Mouse (Mus musculus): ENCODE results near the gene Csnk1g2. TPM values are rescaled to one million over a fixed set of nuclear protein-coding genes. Genes with fewer than 3 reads are reported as not detected.

The Csnk1g2 gene
- polyA plus RNA-seq, 1 experiment from 2014 or later = 124 TPM

DNA sequence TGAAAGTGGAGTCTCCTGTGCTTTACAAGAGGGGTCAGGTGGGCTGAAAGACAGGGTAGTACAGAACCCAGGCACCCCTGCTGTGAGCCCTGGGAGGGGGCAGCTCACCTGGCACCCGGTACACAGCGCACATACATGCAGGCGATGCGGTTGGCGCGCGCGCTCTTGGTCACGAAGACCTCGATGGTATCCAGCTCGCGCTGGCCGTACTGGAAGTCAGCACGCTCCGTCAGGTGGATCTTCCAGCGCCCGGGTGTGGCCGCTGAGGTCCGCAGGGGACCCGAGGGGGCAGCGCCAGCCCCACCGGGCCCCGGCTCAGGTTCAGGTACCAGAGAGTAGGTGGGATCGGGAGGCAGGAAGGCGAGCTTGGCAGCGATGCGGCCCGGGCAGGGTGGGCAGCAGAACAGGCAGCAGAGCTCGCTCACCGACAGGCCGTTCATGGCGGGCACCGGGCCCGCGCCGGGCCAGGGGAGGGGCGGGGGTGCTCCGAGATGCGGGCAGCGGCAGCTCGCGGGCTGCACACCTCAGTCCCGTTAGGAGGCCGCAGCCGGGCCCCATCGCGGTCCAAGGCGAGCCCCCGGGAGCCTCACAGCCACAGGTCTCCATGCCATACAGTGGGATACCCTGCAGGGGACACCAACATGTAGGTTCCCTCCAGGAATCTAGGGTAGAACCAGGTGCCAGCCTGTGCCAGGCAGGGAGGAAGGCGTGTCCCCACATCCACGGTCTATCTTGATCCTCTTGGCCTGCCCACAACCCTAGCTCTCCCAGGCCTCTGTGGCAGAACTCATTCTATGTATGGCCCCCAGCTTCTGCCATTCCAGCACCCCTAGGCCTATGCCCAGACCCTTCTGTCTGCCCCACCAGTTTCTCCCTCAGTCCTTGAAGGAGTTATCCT lies 36.0 kb upstream of the Csnk1g2 start:
- Histone ChIP-seq H3K4me3 (ENCODE audit: low read depth, low read length) (peak overlapping the region; percentile 16), H3K27ac (ENCODE audit: low read depth) (peak overlapping the region; percentile 82), H3K9me3 (ENCODE audit: low read depth, low read length) (no peaks in the 10 kb centered on the region), H3K36me3 (ENCODE audit: insufficient read depth) (peaks cover 40% of the 10 kb centered on the region), H3K9ac (peak overlapping the region; percentile 40), H3K4me1 (ENCODE audit: insufficient read depth) (peaks cover 5% of the 10 kb centered on the region; the same call in 1 of the 2 replicates), H3K27me3 (ENCODE audit: insufficient read depth, low read length) (no peaks in the 10 kb centered on the region), H3K4me2 (peak overlapping the region; percentile 49)
- TF ChIP-seq CTCF (IDR thresholded peaks at IDR 0.05; ENCODE audit: low read depth) = no peak
- DNase-seq (no peak), ATAC-seq (ENCODE audit: insufficient read depth) (no peak)
- 92% methylated on average over 48 of the region's 51 CpGs for WGBS

- ATAC-seq (ENCODE audit: insufficient read depth) = no peak
- peak; percentile 65 for DNase-seq
- H3K27me3 ChIP-seq (ENCODE audit: insufficient read depth, low read length) = no peaks in the 10 kb centered on the region
- peaks cover 5% of the 10 kb centered on the region; the same call in 1 of the 2 replicates for H3K4me1 ChIP-seq (ENCODE audit: insufficient read depth)
- no peak for TF ChIP-seq CTCF (IDR thresholded peaks at IDR 0.05; ENCODE audit: low read depth)
- H3K36me3 ChIP-seq (ENCODE audit: insufficient read depth) = peaks cover 39% of the 10 kb centered on the region
- H3K27ac ChIP-seq (ENCODE audit: low read depth) = peak overlapping the region; percentile 82
- peak overlapping the region; percentile 49 for H3K4me2 ChIP-seq
- 49% methylated on average over 4 of the region's 4 CpGs for WGBS
- H3K9me3 ChIP-seq (ENCODE audit: low read depth, low read length) = no peaks in the 10 kb centered on the region
- peak overlapping the region; percentile 16 for H3K4me3 ChIP-seq (ENCODE audit: low read depth, low read length)
- peak overlapping the region; percentile 40 for H3K9ac ChIP-seq
Observed at GRCm38 (mm10) chr10:80587305-80587657, 35.4 kb upstream of the Csnk1g2 start.

GRCm38 (mm10) chr10:80589127-80589878 lies 33.3 kb upstream of the Csnk1g2 start:
- Histone ChIP-seq H3K4me1 (ENCODE audit: insufficient read depth) (peaks cover 5% of the 10 kb centered on the region; the same call in 1 of the 2 replicates), H3K4me3 (ENCODE audit: low read depth, low read length) (peak overlapping the region; percentile 93), H3K27me3 (ENCODE audit: insufficient read depth, low read length) (no peaks in the 10 kb centered on the region), H3K4me2 (peak overlapping the region; percentile 70), H3K27ac (ENCODE audit: low read depth) (peak overlapping the region; percentile 56; the same call in 1 of the 2 replicates), H3K9ac (peak overlapping the region; percentile 83), H3K9me3 (ENCODE audit: low read depth, low read length) (no peaks in the 10 kb centered on the region), H3K36me3 (ENCODE audit: insufficient read depth) (peaks cover 20% of the 10 kb centered on the region; the same call in 1 of the 2 replicates)
- DNase-seq (no peak), ATAC-seq (ENCODE audit: insufficient read depth) (no peak)
- 12% methylated on average over 12 of the region's 12 CpGs for WGBS
- TF ChIP-seq CTCF (IDR thresholded peaks at IDR 0.05; ENCODE audit: low read depth) = no peak

DNA sequence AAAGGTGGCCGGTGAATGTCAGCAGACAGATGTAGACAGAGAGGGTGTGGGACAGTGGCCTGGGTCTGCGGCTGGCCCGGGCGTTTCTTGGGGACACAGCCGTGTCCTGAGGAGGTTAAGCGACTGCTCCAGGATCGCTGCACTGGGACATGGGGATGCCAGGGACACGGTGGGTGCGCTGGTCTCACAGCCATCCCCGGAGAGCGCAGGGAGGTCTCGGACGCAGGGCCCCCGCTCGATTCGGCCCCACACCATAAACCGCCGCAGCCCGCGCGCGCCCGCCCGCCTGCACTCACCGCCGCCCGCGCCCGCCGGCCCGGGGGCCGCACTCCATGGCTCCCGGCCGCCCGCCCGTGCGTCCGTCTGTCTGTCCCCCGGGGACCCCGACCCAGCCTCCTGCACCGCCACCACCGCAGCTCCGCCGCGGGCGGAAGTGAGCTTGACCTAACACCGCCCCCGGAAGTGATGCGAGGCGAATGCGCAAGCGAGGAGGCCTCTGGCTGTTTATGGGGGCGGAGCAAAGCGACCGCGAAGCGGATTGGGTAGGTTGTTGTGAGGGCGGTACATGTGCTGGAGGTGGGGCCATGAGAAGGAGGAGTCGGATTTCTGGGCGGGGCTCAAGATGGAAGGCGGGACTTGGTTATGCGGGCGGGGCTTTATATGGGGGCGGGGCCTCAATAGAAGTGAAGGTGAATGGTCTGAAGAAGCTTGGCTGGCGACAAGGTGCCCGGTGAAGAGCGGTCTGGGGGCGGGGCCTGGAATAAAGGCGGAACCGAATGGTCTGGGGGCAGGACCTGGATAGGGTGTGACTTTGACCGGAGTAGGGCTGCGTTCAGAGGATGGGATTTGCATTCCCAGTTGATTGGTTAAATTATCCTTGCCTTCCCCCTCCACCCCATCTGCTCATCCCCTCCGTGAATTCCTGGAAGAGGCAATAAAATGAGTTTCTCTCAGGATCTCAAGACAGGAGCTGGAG lies 32.5 kb upstream of the Csnk1g2 start, which contains the start of gene Abhd17a:
Gene Abhd17a (minus strand): TSS at position 463 of the 976 bp plus-strand sequence.
- Histone ChIP-seq H3K9ac (peak within 1 kb of the TSS; percentile 83), H3K9me3 (ENCODE audit: low read depth, low read length) (no peaks in the 10 kb centered on the region), H3K36me3 (ENCODE audit: insufficient read depth) (peaks cover 15% of the 10 kb centered on the region; the same call in 1 of the 2 replicates), H3K4me2 (peak within 1 kb of the TSS; percentile 70), H3K27me3 (ENCODE audit: insufficient read depth, low read length) (no peaks in the 10 kb centered on the region), H3K4me3 (ENCODE audit: low read depth, low read length) (peak within 1 kb of the TSS; percentile 93), H3K27ac (ENCODE audit: low read depth) (peak within 1 kb of the TSS; percentile 56; the same call in 1 of the 2 replicates), H3K4me1 (ENCODE audit: insufficient read depth) (peaks cover 5% of the 10 kb centered on the region; the same call in 1 of the 2 replicates)
- DNase-seq = peak; percentile 99
- under 1% methylated on average over 73 of the region's 73 CpGs for WGBS
- ATAC-seq (ENCODE audit: insufficient read depth) = peak; percentile 94
- no peak for TF ChIP-seq CTCF (IDR thresholded peaks at IDR 0.05; ENCODE audit: low read depth)

- no peak overlapping the region; the same call in 1 of the 2 replicates for H3K9ac ChIP-seq
- no peak overlapping the region for H3K4me3 ChIP-seq (ENCODE audit: low read depth, low read length)
- no peak for ATAC-seq (ENCODE audit: insufficient read depth)
- no peaks in the 10 kb centered on the region for H3K4me1 ChIP-seq (ENCODE audit: insufficient read depth)
- H3K4me2 ChIP-seq = no peak overlapping the region
- DNase-seq = no peak
- no peaks in the 10 kb centered on the region for H3K9me3 ChIP-seq (ENCODE audit: low read depth, low read length)
- no peak overlapping the region for H3K27ac ChIP-seq (ENCODE audit: low read depth)
- H3K36me3 ChIP-seq (ENCODE audit: insufficient read depth) = no peaks in the 10 kb centered on the region
- TF ChIP-seq CTCF (IDR thresholded peaks at IDR 0.05; ENCODE audit: low read depth) = no peak
- no peaks in the 10 kb centered on the region for H3K27me3 ChIP-seq (ENCODE audit: insufficient read depth, low read length)
- WGBS = 41% methylated on average over 4 of the region's 4 CpGs
Observed at GRCm38 (mm10) chr10:80596318-80596717, 26.3 kb upstream of the Csnk1g2 start.

DNA sequence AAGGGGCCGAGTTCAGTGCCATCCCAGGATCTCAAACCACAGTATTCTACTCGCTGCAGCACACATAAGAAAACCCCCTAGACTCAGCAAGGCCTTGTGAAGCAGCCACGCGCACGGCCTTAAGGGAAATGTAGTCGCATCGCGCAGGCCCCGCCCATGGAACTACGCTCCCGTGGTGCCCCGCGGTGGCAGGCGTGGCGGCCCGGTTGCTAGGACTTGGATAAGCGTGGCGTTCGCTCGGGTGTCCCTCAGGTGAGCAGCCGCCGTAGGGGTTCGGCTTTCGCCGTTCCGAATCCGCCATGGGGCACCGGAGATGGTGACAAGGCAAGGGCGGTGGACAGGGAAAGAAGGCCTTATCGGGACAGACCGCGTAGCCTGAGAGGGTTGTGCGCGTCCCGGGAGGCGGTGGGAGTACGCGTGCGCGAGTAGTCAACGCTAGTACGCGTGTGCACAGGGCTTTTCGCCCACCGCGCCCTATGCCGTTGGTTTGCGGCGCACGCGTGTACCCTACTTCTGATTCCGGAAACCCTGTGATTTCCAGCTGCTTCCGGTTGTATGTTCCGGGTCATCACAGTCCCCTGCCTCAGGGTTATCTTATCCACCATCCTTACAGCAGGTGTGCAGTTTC lies 19.8 kb upstream of the Csnk1g2 start, which contains the start of the genes Scamp4 and Adat3:
Gene Scamp4 (plus strand): TSS at position 175 of the 628 bp plus-strand sequence.
Gene Adat3 (plus strand): TSS at position 183 of the 628 bp plus-strand sequence.
- Histone ChIP-seq H3K9me3 (ENCODE audit: low read depth, low read length) (no peaks in the 10 kb centered on the region), H3K4me1 (ENCODE audit: insufficient read depth) (peaks cover 10% of the 10 kb centered on the region), H3K4me2 (peak within 1 kb of the TSS; percentile 85), H3K27me3 (ENCODE audit: insufficient read depth, low read length) (no peaks in the 10 kb centered on the region), H3K4me3 (ENCODE audit: low read depth, low read length) (peak within 1 kb of the TSS; percentile 68), H3K9ac (peak within 1 kb of the TSS; percentile 62), H3K36me3 (ENCODE audit: insufficient read depth) (peaks cover 20% of the 10 kb centered on the region), H3K27ac (ENCODE audit: low read depth) (peak within 1 kb of the TSS; percentile 74)
- TF ChIP-seq CTCF (IDR thresholded peaks at IDR 0.05; ENCODE audit: low read depth) = no peak
- ATAC-seq (ENCODE audit: insufficient read depth) (peak; percentile 95), DNase-seq (peak; percentile 98)
- WGBS = under 1% methylated on average over 50 of the region's 54 CpGs

Data from lung, embryonic 14.5 days (tissue).